Mouse (Mus musculus) MEL (cell line): Measurements from ENCODE around the gene Entpd5. TPM values are rescaled to one million over a fixed set of nuclear protein-coding genes. Genes with fewer than 3 reads are reported as not detected.
A peak's percentile ranks its signal among the peaks of the same experiment; 100 is the strongest.

ENCODE experiments used
- DNase-seq: peaks from one replicate; pipeline ENCODE4 v3.0.0; 2011; ENCODE audit warnings: low read depth, low spot score
- H3K27ac ChIP-seq: 2 replicates; pipeline ENCODE4 v1.5.1; 2012; ENCODE audit warnings: low read depth, mild to moderate bottlenecking, control low read depth, low read length, moderate library complexity; ENCODE audit not compliant: control insufficient read depth
- H3K27me3 ChIP-seq, 2 experiments: fragments of 150-350 bp in 1 of 2; sonication (generic) in 1 of 2; 2 replicates each; pipeline ENCODE4 v1.6.1; 2012; ENCODE audit warnings: low read length in 2 of 2, mild to moderate bottlenecking in 2 of 2, improper control_type of control experiment in 1 of 2, moderate library complexity in 1 of 2; ENCODE audit not compliant: insufficient read depth in 2 of 2, control insufficient read depth in 1 of 2
- H3K36me3 ChIP-seq, 2 experiments: 2 replicates each; pipeline ENCODE4 v1.6.1; 2012 to 2014; ENCODE audit warnings: low read length in 2 of 2, improper control_type of control experiment in 1 of 2, inconsistent platforms in 1 of 2, mild to moderate bottlenecking in 1 of 2; ENCODE audit not compliant: insufficient read depth in 2 of 2, control insufficient read depth in 1 of 2
- H3K4me1 ChIP-seq, 2 experiments: fragments of 150-350 bp in 1 of 2; sonication (generic) in 1 of 2; 2 replicates each; pipeline ENCODE4 v1.6.1; 2012; ENCODE audit warnings: low read length in 2 of 2, improper control_type of control experiment in 1 of 2, mild to moderate bottlenecking in 1 of 2; ENCODE audit not compliant: insufficient read depth in 2 of 2, control insufficient read depth in 1 of 2
- H3K4me3 ChIP-seq, 2 experiments: fragments of 150-350 bp in 1 of 2; sonication (generic) in 1 of 2; 2 replicates each; pipeline ENCODE4 v1.5.1; 2012; ENCODE audit warnings: low read depth in 2 of 2, low read length in 2 of 2, mild to moderate bottlenecking in 2 of 2, moderate library complexity in 2 of 2, control low read depth in 1 of 2, improper control_type of control experiment in 1 of 2; ENCODE audit not compliant: control insufficient read depth in 1 of 2, insufficient read depth in 1 of 2
- H3K79me2 ChIP-seq: 2 replicates; pipeline ENCODE4 v1.6.1; 2012; ENCODE audit warnings: mild to moderate bottlenecking, low read length, moderate library complexity; ENCODE audit not compliant: control insufficient read depth, poor library complexity, insufficient read depth
- H3K9ac ChIP-seq: 2 replicates; pipeline ENCODE4 v1.6.1; 2012; ENCODE audit warnings: low read depth, mild to moderate bottlenecking, control low read depth, low read length, moderate library complexity; ENCODE audit not compliant: control insufficient read depth, poor library complexity, severe bottlenecking
- H3K9me3 ChIP-seq: fragments of 150-350 bp; sonication (generic); replicated peaks from 2 replicates; pipeline ENCODE4 v1.6.1; 2012; ENCODE audit warnings: mild to moderate bottlenecking, low read length, improper control_type of control experiment, moderate library complexity; ENCODE audit not compliant: insufficient read depth
- CHD1 ChIP-seq: IDR thresholded peaks from 2 replicates; pipeline ENCODE4 v1.6.1; 2012; ENCODE audit warnings: low read depth, mild to moderate bottlenecking, inconsistent platforms, low read length, improper control_type of control experiment
- E2F4 ChIP-seq: IDR thresholded peaks from 2 replicates; pipeline ENCODE4 v1.6.1; 2011; ENCODE audit warnings: low read depth, low read length, improper control_type of control experiment, borderline replicate concordance
- ELF1 ChIP-seq: IDR thresholded peaks from 2 replicates; pipeline ENCODE4 v1.6.1; 2014; ENCODE audit warnings: low read depth, mild to moderate bottlenecking, inconsistent platforms, low read length, improper control_type of control experiment, moderate library complexity
- EP300 ChIP-seq, 2 experiments: IDR thresholded peaks; 2 replicates each; pipeline ENCODE4 v1.6.1; 2011; ENCODE audit warnings: improper control_type of control experiment in 2 of 2, low read length in 2 of 2, low read depth in 1 of 2, mild to moderate bottlenecking in 1 of 2
- ETS1 ChIP-seq: IDR thresholded peaks from 2 replicates; pipeline ENCODE4 v1.6.1; 2012; ENCODE audit warnings: low read depth, mild to moderate bottlenecking, inconsistent platforms, low read length, improper control_type of control experiment, moderate library complexity
- GATA1 ChIP-seq: IDR thresholded peaks from 2 replicates; pipeline ENCODE4 v1.6.1; 2011; ENCODE audit warnings: low read depth, low read length, improper control_type of control experiment
- JUND ChIP-seq: IDR thresholded peaks from 2 replicates; pipeline ENCODE4 v1.6.1; 2011; ENCODE audit warnings: low read depth, mild to moderate bottlenecking, improper control_type of control experiment, low read length
- MAFK ChIP-seq: IDR thresholded peaks from 2 replicates; pipeline ENCODE4 v1.6.1; 2011; ENCODE audit warnings: low read depth, mild to moderate bottlenecking, low read length, improper control_type of control experiment, borderline replicate concordance
- MYC ChIP-seq: IDR thresholded peaks from 2 replicates; pipeline ENCODE4 v1.6.1; 2011; ENCODE audit warnings: low read depth, mild to moderate bottlenecking, low read length, improper control_type of control experiment, moderate library complexity
- NELFE ChIP-seq: IDR thresholded peaks from 2 replicates; pipeline ENCODE4 v1.6.1; 2011; ENCODE audit warnings: low read depth, low read length, improper control_type of control experiment
- NRF1 ChIP-seq: IDR thresholded peaks from 2 replicates; pipeline ENCODE4 v1.6.1; 2014; ENCODE audit warnings: low read depth, mild to moderate bottlenecking, inconsistent platforms, low read length, improper control_type of control experiment, moderate library complexity; ENCODE audit not compliant: poor library complexity, insufficient read depth, severe bottlenecking
- POLR2AphosphoS2 ChIP-seq: IDR thresholded peaks from 2 replicates; pipeline ENCODE4 v1.6.1; 2011; ENCODE audit warnings: low read length, improper control_type of control experiment
- RAD21 ChIP-seq: IDR thresholded peaks from 2 replicates; pipeline ENCODE4 v1.6.1; 2011; ENCODE audit warnings: mild to moderate bottlenecking, low read depth, low read length, improper control_type of control experiment
- RCOR1 ChIP-seq: IDR thresholded peaks from 2 replicates; pipeline ENCODE4 v1.6.1; 2012; ENCODE audit warnings: low read depth, mild to moderate bottlenecking, inconsistent platforms, low read length, improper control_type of control experiment
- SIN3A ChIP-seq: IDR thresholded peaks from 2 replicates; pipeline ENCODE4 v1.6.1; 2012; ENCODE audit warnings: low read length, improper control_type of control experiment, inconsistent platforms
- SMC3 ChIP-seq: IDR thresholded peaks from 2 replicates; pipeline ENCODE4 v1.6.1; 2011; ENCODE audit warnings: low read depth, low read length, improper control_type of control experiment
- TBP ChIP-seq: IDR thresholded peaks from 2 replicates; pipeline ENCODE4 v1.8.0; 2011; ENCODE audit warnings: low read depth, low read length, improper control_type of control experiment
- TCF12 ChIP-seq: IDR thresholded peaks from 2 replicates; pipeline ENCODE4 v1.6.1; 2014; ENCODE audit warnings: low read depth, mild to moderate bottlenecking, inconsistent platforms, low read length, improper control_type of control experiment, moderate library complexity
- ZC3H11A ChIP-seq: IDR thresholded peaks from 2 replicates; pipeline ENCODE4 v1.6.1; 2012; ENCODE audit warnings: low read depth, mild to moderate bottlenecking, inconsistent platforms, low read length, improper control_type of control experiment
- ZMIZ1 ChIP-seq: IDR thresholded peaks from 2 replicates; pipeline ENCODE4 v1.6.1; 2012; ENCODE audit warnings: low read depth, mild to moderate bottlenecking, inconsistent platforms, low read length, improper control_type of control experiment, moderate library complexity
- ZNF384 ChIP-seq: IDR thresholded peaks from 2 replicates; pipeline ENCODE4 v1.6.1; 2012; ENCODE audit warnings: low read depth, mild to moderate bottlenecking, inconsistent platforms, low read length, improper control_type of control experiment
- polyA plus RNA-seq, 2 experiments: library from polyadenylated mRNA; stranded (reverse) in 1 of 2; unstranded in 1 of 2; fragments of >175 nt in 1 of 2; fragments of >200 nt in 1 of 2; gene quantifications; 2 replicates each; pipeline versions ENCODE4 v1.2.1 to v1.2.4; 2012; ENCODE audit warnings: low replicate concordance in 2 of 2, low read depth in 1 of 2; ENCODE audit not compliant: insufficient read length in 2 of 2, insufficient read depth in 1 of 2, missing spikeins in 1 of 2
- total RNA-seq: library from RNA; depleted of rRNA; stranded (reverse); fragments of 300-350 nt; gene quantifications from 2 replicates; pipeline ENCODE4 v1.2.3, GENCODE M21; 2012

The Entpd5 gene
- total and polyA plus RNA-seq, 3 experiments, result 5.7 to 12.8 TPM; not detected in 1

DNA sequence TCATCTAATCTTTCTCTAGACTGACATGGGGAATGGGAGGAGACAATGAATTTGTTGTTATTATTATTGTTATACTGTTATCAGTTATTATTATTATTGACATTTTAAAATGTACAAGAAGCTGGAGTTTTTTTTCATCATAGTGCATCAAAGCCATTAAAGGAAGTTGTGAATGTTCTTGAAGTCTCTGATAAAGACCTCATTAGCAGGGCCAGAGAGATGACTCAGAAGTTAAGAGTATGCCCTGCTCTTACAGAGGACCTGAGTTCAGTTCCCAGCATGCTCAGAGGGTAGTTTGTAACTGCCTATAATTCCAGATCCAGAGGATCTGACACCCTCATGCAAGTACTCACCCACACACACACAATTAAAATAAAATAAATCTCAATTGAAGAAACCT is 11.1 kb downstream of the Entpd5 start:
- Histone ChIP-seq H3K36me3 (peaks cover 0 to 21% of the 10 kb centered on the region in 2 experiments; a peak in 3 of 4 replicates), H3K9me3 (no peaks in the 10 kb centered on the region)
- DNase-seq, result peak; percentile 81

DNA sequence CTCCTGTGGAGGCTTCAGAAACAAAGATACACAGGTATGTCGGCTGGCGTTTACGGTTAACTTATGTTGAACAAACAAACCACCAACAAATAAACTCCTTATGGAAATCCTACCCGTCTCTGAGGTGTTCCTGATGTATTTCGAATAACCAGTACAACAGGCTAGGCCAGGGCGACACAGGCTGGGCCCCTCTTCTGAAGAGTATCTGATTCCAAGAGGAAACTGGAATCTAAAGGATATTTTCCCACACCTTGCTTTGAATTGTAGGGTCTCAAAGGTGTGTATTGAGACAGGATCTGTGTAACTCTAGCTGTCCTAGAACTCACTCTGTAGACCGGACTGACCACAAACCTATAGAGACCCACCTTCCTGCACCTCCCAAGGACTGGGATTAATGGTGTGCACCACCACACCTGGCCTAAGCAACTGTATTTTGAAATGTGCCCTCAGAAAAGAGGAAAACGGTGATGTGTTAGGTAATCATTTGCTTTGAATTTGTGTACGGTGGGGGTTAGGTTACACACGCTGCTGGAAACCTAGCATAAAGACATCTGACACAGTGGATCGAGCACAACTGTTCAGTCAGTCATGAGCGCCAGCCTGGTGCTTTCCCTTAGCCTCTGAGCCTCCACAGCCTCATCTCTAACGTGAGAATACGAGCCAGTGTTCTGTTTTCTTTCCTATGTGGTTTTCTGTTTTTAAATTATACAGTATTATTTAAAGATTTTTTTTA is 11.7 kb downstream of the Entpd5 start:
- H3K36me3 ChIP-seq, result peaks cover 0 to 21% of the 10 kb centered on the region in 2 experiments; a peak in 3 of 4 replicates

More for the DNA sequence above, 11.1 kb downstream of the Entpd5 start:
- no peaks in the 10 kb centered on the region for H3K27me3 ChIP-seq
- H3K27ac ChIP-seq, result peak overlapping the region; percentile 49; the same call in 1 of the 2 replicates
- peak; percentile 67 for TF ChIP-seq GATA1
- TF ChIP-seq EP300 (IDR thresholded peaks at IDR 0.05; ENCODE audit: low read depth in 1 of 2, low read length in 2 of 2), result peak; percentile 43 to 75
- TF ChIP-seq ZMIZ1, result no peak
- TF ChIP-seq JUND, result 0 out of 2 replicates have a peak, but pooled peaks have one; percentile 32
- TF ChIP-seq MAFK, result no peak
- peak; percentile 19; the same call in 1 of the 2 replicates for TF ChIP-seq TCF12
- peak; percentile 76 for TF ChIP-seq ZNF384
- TF ChIP-seq, all 39 proteins: peak for 5
- Histone ChIP-seq H3K4me3 (no peak overlapping the region), H3K4me1 (peaks cover 9 to 19% of the 10 kb centered on the region in 2 experiments), H3K9ac (no peak overlapping the region), H3K79me2 (no peaks in the 10 kb centered on the region)

DNA sequence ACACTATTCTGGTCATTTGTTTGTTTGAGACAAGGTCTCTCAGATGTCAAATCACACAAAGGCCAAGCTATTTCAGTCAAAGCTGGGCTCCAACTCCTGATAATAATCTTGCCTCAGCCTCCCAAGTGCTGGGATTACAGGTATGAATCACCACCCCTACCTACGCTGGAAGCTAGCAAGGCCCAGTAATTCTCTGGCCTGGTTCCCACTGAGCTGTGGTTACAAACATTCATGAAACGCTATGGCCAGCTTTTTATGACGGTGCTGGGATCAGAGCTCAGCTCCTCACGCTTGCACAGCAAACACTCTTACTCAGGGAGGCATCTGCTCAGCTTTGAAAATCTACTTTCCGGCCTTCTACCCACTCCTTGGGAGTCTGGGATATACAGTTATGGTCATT is 15.0 kb downstream of the Entpd5 start:
- no peak overlapping the region for H3K9ac ChIP-seq
- no peaks in the 10 kb centered on the region for H3K79me2 ChIP-seq
- TF ChIP-seq RCOR1 (no peak), POLR2AphosphoS2 (no peak), TBP (no peak), ETS1 (no peak), SMC3 (no peak), ELF1 (no peak), E2F4 (no peak), RAD21 (no peak)
- H3K4me1 ChIP-seq, result peaks cover 0 to 3% of the 10 kb centered on the region in 2 experiments; a peak in 1 of 4 replicates
- no peak overlapping the region for H3K4me3 ChIP-seq
- H3K27ac ChIP-seq, result no peak overlapping the region
- no peak for DNase-seq
- peaks cover 0 to 8% of the 10 kb centered on the region in 2 experiments; a peak in 2 of 4 replicates for H3K36me3 ChIP-seq
- H3K27me3 ChIP-seq, result no peaks in the 10 kb centered on the region
- H3K9me3 ChIP-seq, result no peaks in the 10 kb centered on the region

More for the DNA sequence above, 11.7 kb downstream of the Entpd5 start:
- H3K9me3 ChIP-seq, result no peaks in the 10 kb centered on the region
- no peaks in the 10 kb centered on the region for H3K27me3 ChIP-seq
- H3K27ac ChIP-seq, result no peak overlapping the region; the same call in 1 of the 2 replicates
- H3K79me2 ChIP-seq, result no peaks in the 10 kb centered on the region
- H3K9ac ChIP-seq, result no peak overlapping the region
- H3K4me1 ChIP-seq, result peaks cover 9 to 19% of the 10 kb centered on the region in 2 experiments
- no peak for TF ChIP-seq JUND
- TF ChIP-seq ELF1, result no peak
- no peak for TF ChIP-seq ZC3H11A
- TF ChIP-seq SMC3, result no peak
- TF ChIP-seq MYC, result no peak
- no peak for TF ChIP-seq RAD21
- TF ChIP-seq NELFE, result no peak
- no peak for TF ChIP-seq CHD1
- TF ChIP-seq E2F4, result no peak
- TF ChIP-seq SIN3A, result no peak
- TF ChIP-seq RCOR1, result no peak
- TF ChIP-seq NRF1, result no peak
- TF ChIP-seq, all 39 proteins: peak for 0
- H3K4me3 ChIP-seq, result no peak overlapping the region
- no peak for DNase-seq
